Mouse (Mus musculus) left cerebral cortex, postnatal 36 days (tissue): ENCODE measurements around the gene 2310009B15Rik. TPM values are rescaled to one million over a fixed set of nuclear protein-coding genes. Genes with fewer than 3 reads are reported as not detected.

ENCODE experiments used
- total RNA-seq, 2 experiments: library from RNA; stranded (reverse); gene quantifications; 2 replicates each; pipeline ENCODE4 v1.2.3; 2021

The 2310009B15Rik gene
- total RNA-seq, 2 experiments from 2014 or later = 13.3 to 18.0 TPM

Other genes starting within 250 kb of the 2310009B15Rik start
- 10 to 100 TPM; 31.3 to 33.0 TPM for gene Nek7, start 236.7 kb downstream of the 2310009B15Rik start, total RNA-seq
- 1 to 10 TPM in 1 of 2 experiments, under 1 TPM in 1; 0.27 to 1.2 TPM for gene Lhx9, start 8.3 kb downstream of the 2310009B15Rik start, total RNA-seq
- gene Dennd1b, start 106.6 kb upstream of the 2310009B15Rik start, total RNA-seq = 10 to 100 TPM; 31.6 to 39.9 TPM